Mouse (Mus musculus): ENCODE measurements around the gene Rasgrf2. TPM values are rescaled to one million over a fixed set of nuclear protein-coding genes. Genes with fewer than 3 reads are reported as not detected.
"Not testable (repeated sequence)": the region's sequence is repeated elsewhere in the genome, so short reads cannot be mapped to it uniquely, and the experiment has no call there.

The Rasgrf2 gene
- polyA plus RNA-seq (2016; fragmentation: Nextera tagmentation; extraction: Ambion mirVana): 0.13 TPM in 1 of 2 replicates, not detected in the other

DNA sequence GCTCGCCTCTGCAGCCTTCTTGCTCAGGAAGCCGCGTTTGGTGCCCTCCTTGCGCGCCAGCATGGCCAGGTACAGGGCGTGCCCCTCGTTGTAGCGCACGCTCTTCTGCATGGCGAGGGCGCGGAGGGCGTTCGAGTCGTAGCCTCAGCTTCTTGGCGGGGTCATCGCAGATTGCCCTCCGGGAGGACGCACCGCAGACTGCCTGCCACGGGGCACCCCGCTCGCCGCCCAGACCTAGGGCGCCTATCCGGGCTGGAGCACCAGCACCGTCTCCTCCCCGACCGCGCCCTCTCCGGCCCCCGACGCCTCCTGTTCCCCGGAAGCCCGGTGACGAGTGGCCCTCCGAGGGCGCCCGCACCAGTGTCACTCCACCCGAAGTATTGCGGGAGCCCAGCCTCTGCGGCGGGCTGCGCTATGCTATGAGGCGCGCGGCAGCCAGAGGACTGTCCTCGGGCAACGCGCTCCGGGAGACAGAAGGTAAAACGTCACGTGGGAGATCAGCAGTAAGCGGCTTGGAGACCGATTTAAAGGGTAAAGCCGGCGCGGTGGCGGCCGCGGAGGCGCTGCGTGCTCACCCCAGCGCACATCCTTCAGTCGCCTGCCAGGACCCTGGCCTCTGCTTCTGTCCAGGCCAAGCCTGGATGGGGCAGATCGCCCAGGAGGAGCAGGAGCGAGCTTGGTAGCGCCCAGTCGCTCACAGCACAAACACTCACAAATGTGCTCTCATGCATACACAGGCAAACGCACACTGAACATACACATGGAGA lies at the start of gene Rasgrf2:
Gene Rasgrf2 (minus strand): TSS at position 273 of the 767 bp plus-strand sequence.
- H3K4me3 ChIP-seq: peak within 1 kb of the TSS; percentile 62
- 2% methylated on average over 70 of the region's 70 CpGs for WGBS
- H3K27me3 ChIP-seq (ENCODE audit: low read depth, poor library complexity, severe bottlenecking): peaks cover 51% of the 10 kb centered on the region
- peak; percentile 63 for DNase-seq (ENCODE audit: low spot score)
- H3K36me3 ChIP-seq: no peaks in the 10 kb centered on the region
- peaks cover 12% of the 10 kb centered on the region for H3K4me1 ChIP-seq
- no peaks in the 10 kb centered on the region for H3K9me3 ChIP-seq (replicated peaks)
- H3K27ac ChIP-seq: no peak within 1 kb of the TSS

DNA sequence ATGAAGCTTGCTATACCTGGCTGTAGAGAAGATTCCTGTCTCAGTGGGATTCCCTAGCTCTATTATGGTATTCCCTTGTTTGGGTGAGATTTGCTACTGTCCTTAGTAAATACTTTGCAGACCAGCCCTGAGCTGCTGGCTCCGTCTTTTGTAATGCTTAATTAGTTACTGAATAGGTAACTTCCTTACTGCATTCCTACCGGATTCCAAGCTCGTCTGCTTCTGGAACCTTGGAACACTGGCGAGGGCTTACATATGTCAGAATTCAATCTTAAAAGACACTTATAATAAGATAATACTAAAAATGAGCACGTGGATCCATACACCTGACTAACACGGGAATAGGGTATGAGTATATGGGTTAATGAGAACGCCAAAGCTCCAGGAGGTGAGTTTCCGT lies 41.2 kb upstream of the Rasgrf2 start:
- not testable (repeated sequence) for H3K4me1 ChIP-seq; H3K27ac ChIP-seq; DNase-seq (ENCODE audit: low spot score); H3K4me3 ChIP-seq; H3K27me3 ChIP-seq (ENCODE audit: low read depth, poor library complexity, severe bottlenecking); H3K9me3 ChIP-seq (replicated peaks); H3K36me3 ChIP-seq
- 88% methylated on average over 8 of the region's 8 CpGs for WGBS

DNA sequence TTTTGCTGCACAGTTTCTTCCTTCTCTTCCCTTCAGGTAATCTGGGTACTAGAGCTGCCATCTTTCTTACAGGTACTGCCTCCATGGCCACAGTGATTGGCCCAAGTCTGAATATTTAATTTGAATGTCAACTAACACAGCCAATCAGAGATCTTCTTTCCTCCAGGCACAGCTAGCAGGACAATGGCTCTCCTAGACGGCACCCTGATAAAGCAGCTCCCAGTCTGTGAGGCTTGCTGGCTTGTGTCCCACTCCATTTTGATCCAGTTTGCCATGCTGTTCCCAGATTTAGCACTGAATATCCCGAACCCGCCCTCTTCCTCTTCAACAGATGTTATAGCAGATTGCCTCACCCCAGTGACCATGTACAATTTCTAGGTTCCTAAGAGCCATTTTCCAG lies 19.1 kb upstream of the Rasgrf2 start:
- H3K27ac ChIP-seq: no peak overlapping the region
- 78% methylated on average over 3 of the region's 3 CpGs for WGBS
- no peaks in the 10 kb centered on the region for H3K36me3 ChIP-seq
- no peaks in the 10 kb centered on the region for H3K9me3 ChIP-seq (replicated peaks)
- H3K27me3 ChIP-seq (ENCODE audit: low read depth, poor library complexity, severe bottlenecking): no peaks in the 10 kb centered on the region
- no peaks in the 10 kb centered on the region for H3K4me1 ChIP-seq
- H3K4me3 ChIP-seq: no peak overlapping the region
- DNase-seq (ENCODE audit: low spot score): no peak

DNA sequence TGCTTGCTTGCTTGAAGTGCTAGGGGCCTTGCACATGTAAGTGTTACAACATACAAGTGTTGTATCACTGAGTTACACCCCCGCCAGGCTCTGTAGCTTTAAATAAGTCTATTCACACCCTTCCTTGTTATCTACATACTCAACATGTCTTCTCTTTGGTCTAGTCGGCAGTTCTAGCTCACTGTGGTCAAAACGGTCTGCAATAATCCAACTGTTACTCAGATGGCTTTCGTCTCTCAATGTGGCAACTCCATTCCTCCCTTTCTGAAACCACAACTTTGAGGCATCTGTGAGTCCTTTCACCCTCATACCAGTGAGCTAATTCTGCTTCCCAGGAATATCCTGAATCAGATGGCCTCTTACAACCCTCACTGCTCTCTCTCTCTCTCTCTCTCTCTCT lies 17.4 kb upstream of the Rasgrf2 start:
- no peaks in the 10 kb centered on the region for H3K36me3 ChIP-seq
- peaks cover 8% of the 10 kb centered on the region; the same call in 1 of the 2 replicates for H3K9me3 ChIP-seq (replicated peaks)
- H3K4me1 ChIP-seq: no peaks in the 10 kb centered on the region
- no peaks in the 10 kb centered on the region for H3K27me3 ChIP-seq (ENCODE audit: low read depth, poor library complexity, severe bottlenecking)
- no peak overlapping the region for H3K27ac ChIP-seq
- 91% methylated on average over 4 of the region's 4 CpGs for WGBS
- H3K4me3 ChIP-seq: no peak overlapping the region
- no peak for DNase-seq (ENCODE audit: low spot score)

DNA sequence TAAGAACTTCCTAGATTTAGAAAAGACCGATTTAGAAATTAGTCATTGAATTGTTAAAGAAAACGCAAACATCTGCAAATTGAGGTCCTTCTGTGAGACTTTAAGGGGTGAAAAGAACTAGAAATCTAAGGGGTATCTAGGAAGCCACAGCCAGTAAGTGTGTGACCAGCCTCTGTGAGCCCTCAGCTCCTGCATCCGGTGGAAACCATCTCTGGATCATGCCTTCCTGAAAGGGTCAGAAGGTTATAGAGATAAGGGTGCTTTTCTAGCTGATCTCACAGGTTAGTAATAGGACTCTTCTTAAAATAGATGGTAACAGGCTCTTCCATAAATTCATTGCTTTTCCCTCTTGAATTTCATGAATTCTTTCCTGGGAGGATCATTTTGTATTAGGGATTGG lies 3.3 kb upstream of the Rasgrf2 start:
- no peaks in the 10 kb centered on the region for H3K9me3 ChIP-seq (replicated peaks)
- no peak overlapping the region for H3K4me3 ChIP-seq
- H3K27me3 ChIP-seq (ENCODE audit: low read depth, poor library complexity, severe bottlenecking): peaks cover 39% of the 10 kb centered on the region
- no peak for DNase-seq (ENCODE audit: low spot score)
- no peaks in the 10 kb centered on the region for H3K36me3 ChIP-seq
- no peak overlapping the region for H3K27ac ChIP-seq
- WGBS: 83% methylated on average over 3 of the region's 3 CpGs
- peaks cover 12% of the 10 kb centered on the region for H3K4me1 ChIP-seq

DNA sequence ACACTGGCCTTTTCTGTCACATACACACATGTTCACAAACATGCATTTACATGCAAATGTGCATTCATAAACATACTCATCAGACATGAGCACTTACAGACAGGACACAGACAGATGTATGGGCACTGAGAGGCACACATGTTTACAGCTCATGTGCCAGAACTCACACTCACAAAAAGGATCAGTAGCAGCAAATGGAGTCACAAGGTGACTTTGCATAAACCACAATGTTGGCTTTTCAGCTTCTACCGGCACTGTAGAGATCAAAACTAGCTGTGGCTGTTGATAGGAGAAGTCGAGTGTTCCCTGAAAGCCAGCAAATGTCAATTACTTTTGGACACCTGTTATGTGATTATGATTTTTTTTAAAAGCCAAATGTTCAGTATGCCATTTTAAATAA lies 1.1 kb upstream of the Rasgrf2 start:
- Histone ChIP-seq H3K4me1 (peaks cover 12% of the 10 kb centered on the region), H3K36me3 (no peaks in the 10 kb centered on the region), H3K9me3 (replicated peaks) (no peaks in the 10 kb centered on the region), H3K27me3 (ENCODE audit: low read depth, poor library complexity, severe bottlenecking) (peaks cover 51% of the 10 kb centered on the region), H3K27ac (no peak overlapping the region), H3K4me3 (no peak overlapping the region)
- 66% methylated on average over 2 of the region's 2 CpGs for WGBS
- no peak for DNase-seq (ENCODE audit: low spot score)

DNA sequence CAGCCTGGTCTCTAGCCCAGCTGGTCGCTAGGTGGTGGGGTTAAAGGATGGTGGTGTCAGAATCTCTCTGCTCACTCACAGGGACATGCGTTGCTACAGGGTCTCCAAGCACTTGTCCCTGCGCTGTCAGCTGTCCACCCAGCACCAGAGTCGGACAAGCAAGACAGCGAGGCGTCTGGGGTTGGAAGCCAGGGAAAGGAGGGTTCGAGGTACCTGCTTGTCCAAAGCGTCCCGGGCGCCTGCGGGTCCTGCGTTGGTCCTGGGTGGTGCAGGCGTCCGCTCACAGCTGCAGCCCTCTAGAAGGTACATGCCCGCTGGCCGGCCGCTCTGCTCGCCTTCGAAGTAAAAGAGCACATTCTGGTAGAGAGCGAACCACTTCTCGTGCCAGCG lies 467 bp downstream of the Rasgrf2 start:
- H3K27me3 ChIP-seq (ENCODE audit: low read depth, poor library complexity, severe bottlenecking): peaks cover 51% of the 10 kb centered on the region
- peak overlapping the region; percentile 62 for H3K4me3 ChIP-seq
- peak; percentile 57 for DNase-seq (ENCODE audit: low spot score)
- WGBS: 12% methylated on average over 22 of the region's 22 CpGs
- no peak overlapping the region for H3K27ac ChIP-seq
- H3K36me3 ChIP-seq: no peaks in the 10 kb centered on the region
- no peaks in the 10 kb centered on the region for H3K9me3 ChIP-seq (replicated peaks)
- H3K4me1 ChIP-seq: peaks cover 12% of the 10 kb centered on the region

DNA sequence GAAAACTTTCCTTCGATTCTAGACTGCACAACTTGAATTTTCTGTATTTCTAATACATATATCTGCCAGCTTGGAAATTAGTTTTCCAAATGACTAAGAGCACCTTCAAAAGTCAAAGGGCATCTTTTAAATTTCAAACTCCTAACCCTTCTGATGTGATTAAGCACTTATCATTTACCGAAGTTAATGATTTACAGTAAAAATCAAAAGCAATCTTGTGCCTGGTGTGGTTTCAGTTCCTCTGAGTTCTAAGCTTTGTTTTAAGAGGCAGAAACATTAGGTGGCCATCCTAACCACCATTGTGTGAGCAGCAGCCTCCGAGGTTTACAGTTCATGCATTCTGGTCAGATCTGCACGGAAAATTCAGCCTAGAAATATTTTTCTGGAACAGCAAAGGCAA lies 1.6 kb downstream of the Rasgrf2 start:
- 86% methylated on average over 4 of the region's 4 CpGs for WGBS
- no peak for DNase-seq (ENCODE audit: low spot score)

DNA sequence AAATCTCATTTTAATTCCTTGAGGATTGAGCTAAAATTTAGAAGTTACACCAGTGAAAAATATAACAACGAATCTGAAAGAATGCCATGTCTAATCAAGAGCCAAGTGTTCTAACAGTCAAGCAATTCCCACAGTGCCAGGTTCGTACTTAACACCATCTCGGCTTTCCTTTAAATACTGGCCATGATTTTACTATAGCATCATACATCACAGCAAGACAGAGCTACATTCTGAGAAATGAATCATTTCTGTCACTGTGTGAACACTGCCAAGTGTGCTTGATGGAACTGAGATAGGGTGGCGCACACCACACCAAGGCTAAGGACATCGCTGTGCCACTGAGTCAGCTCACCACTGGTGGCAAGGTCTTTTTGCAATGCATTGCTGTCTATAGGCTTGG lies 5.6 kb downstream of the Rasgrf2 start:
- no peak for DNase-seq (ENCODE audit: low spot score)
- peaks cover 1% of the 10 kb centered on the region for H3K4me1 ChIP-seq
- no peak overlapping the region for H3K27ac ChIP-seq
- no peak overlapping the region for H3K4me3 ChIP-seq
- 92% methylated on average over 5 of the region's 5 CpGs for WGBS
- peaks cover 23% of the 10 kb centered on the region for H3K27me3 ChIP-seq (ENCODE audit: low read depth, poor library complexity, severe bottlenecking)
- H3K36me3 ChIP-seq: no peaks in the 10 kb centered on the region
- H3K9me3 ChIP-seq (replicated peaks): no peaks in the 10 kb centered on the region

More for the DNA sequence above, 1.6 kb downstream of the Rasgrf2 start:
- peaks cover 51% of the 10 kb centered on the region for H3K27me3 ChIP-seq (ENCODE audit: low read depth, poor library complexity, severe bottlenecking)
- no peak overlapping the region for H3K27ac ChIP-seq
- no peaks in the 10 kb centered on the region for H3K9me3 ChIP-seq (replicated peaks)
- H3K4me1 ChIP-seq: peaks cover 12% of the 10 kb centered on the region
- no peaks in the 10 kb centered on the region for H3K36me3 ChIP-seq
- H3K4me3 ChIP-seq: no peak overlapping the region

DNA sequence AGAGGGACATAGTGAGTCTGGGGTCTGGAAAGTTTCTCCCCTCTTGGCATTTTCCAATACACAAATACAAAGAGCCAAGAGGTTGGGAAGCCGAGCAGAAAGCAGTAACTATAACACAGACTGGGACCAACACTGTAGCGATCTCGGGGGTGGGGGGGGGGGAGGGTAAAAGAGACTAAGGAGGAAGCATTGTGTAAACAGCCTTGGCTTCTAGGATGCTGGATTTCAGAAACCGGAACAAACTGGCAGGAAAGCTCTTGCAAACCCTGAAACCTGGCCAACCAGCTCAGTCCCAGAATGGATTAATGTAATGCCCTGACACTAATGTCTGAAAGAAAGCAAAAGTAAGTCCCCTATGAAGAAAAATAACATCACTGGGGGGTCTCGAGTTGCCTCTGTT lies 11.8 kb downstream of the Rasgrf2 start:
- Histone ChIP-seq H3K4me3 (no peak overlapping the region), H3K9me3 (replicated peaks) (no peaks in the 10 kb centered on the region), H3K27ac (no peak overlapping the region), H3K27me3 (ENCODE audit: low read depth, poor library complexity, severe bottlenecking) (no peaks in the 10 kb centered on the region), H3K36me3 (no peaks in the 10 kb centered on the region), H3K4me1 (no peaks in the 10 kb centered on the region)
- DNase-seq (ENCODE audit: low spot score): no peak
- WGBS: 73% methylated on average over 5 of the region's 5 CpGs

DNA sequence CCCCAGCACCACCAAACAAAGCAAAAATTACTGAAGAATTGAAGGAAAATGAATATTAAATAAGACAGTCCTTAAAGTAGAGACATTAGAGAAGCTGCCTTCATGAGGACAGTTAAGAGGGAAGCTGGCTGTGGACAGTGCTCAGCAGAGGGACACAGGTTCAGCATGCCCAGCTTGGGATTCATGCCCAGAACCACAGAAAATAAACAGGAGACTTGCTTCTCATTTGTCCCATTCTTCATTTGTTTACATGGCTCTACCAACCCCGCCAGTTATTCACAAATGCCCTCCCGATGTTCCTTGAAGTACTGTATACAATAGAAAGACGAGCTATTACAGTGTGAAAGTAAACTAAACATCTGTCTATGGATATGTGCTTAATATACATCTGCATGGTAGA lies 17.4 kb downstream of the Rasgrf2 start:
- no peak for DNase-seq (ENCODE audit: low spot score)
- Histone ChIP-seq H3K36me3 (no peaks in the 10 kb centered on the region), H3K4me3 (no peak overlapping the region), H3K27ac (no peak overlapping the region), H3K4me1 (no peaks in the 10 kb centered on the region), H3K27me3 (ENCODE audit: low read depth, poor library complexity, severe bottlenecking) (no peaks in the 10 kb centered on the region), H3K9me3 (replicated peaks) (no peaks in the 10 kb centered on the region)
- WGBS: 79% methylated on average over 3 of the region's 3 CpGs

DNA sequence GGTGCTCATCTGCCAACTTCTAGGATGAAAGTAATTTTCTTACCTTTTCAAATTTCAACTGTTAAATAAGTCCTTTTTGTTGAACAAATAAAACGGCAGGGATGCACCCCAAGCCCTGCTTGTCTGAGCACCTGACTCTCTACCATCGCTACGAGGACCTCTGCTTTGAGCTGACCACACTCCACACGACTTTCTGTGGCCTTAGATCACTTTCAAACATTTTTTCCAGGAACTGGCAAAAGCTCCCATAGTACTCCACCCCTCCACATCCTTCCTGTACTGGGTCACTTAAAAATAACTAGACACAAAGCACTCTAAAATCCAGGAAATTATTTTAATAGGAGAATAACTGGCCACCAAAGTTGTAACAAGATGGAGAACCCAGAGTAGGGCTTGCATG lies 23.2 kb downstream of the Rasgrf2 start:
- Histone ChIP-seq H3K4me3 (no peak overlapping the region), H3K27ac (no peak overlapping the region), H3K4me1 (no peaks in the 10 kb centered on the region), H3K9me3 (replicated peaks) (no peaks in the 10 kb centered on the region), H3K27me3 (ENCODE audit: low read depth, poor library complexity, severe bottlenecking) (no peaks in the 10 kb centered on the region), H3K36me3 (no peaks in the 10 kb centered on the region)
- WGBS: 81% methylated on average over 4 of the region's 4 CpGs
- no peak for DNase-seq (ENCODE audit: low spot score)

DNA sequence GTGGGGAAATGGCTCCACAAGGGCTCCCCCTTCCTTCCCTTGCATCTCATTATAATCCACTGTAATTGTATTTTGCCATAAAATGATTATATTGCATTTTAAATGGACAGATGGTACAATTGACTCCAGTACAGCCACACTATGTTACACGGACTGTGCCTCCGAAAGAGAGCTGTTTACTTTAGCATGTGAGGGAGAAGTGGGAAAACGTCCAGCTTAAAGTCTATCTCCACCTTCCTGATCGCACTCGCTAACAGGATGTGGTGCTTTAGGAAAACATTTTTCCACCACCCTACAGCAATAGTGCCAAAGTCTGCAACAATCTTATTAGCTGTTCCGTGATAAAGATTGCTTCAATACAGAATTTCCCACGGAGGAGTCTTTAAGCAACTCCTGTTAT lies 27.2 kb downstream of the Rasgrf2 start:
- H3K9me3 ChIP-seq (replicated peaks): no peaks in the 10 kb centered on the region
- H3K27me3 ChIP-seq (ENCODE audit: low read depth, poor library complexity, severe bottlenecking): no peaks in the 10 kb centered on the region
- no peaks in the 10 kb centered on the region for H3K36me3 ChIP-seq
- no peak overlapping the region for H3K4me3 ChIP-seq
- no peaks in the 10 kb centered on the region for H3K4me1 ChIP-seq
- no peak overlapping the region for H3K27ac ChIP-seq
- 85% methylated on average over 7 of the region's 7 CpGs for WGBS
- DNase-seq (ENCODE audit: low spot score): no peak

DNA sequence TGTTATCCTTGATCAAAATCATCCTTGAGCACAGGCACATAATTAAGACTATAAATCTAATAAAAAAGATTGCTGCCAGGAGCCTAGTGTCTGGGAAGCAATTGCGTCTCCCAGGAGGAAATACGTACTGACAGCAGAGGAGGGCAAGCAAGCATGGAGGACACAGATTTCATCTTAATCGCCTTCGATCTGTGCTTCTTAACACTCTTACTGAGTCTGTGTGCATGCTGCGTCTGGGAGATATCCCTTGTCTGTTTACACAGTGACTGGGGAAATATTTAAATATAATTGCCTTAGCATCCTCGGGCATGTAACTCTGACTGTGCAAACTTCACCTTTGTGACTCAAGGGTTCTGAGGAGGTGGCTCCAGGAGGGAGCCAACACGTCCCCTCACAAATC lies 33.0 kb downstream of the Rasgrf2 start:
- Histone ChIP-seq H3K9me3 (replicated peaks) (no peaks in the 10 kb centered on the region), H3K27ac (no peak overlapping the region), H3K4me1 (0 out of 2 replicates have a peak, but pooled peaks cover 2% of the 10 kb centered on the region), H3K4me3 (no peak overlapping the region), H3K27me3 (ENCODE audit: low read depth, poor library complexity, severe bottlenecking) (no peaks in the 10 kb centered on the region), H3K36me3 (no peaks in the 10 kb centered on the region)
- no peak for DNase-seq (ENCODE audit: low spot score)
- WGBS: 83% methylated on average over 7 of the region's 7 CpGs
